Mouse (Mus musculus) brown adipose tissue, adult 24 weeks (tissue): ENCODE data around the gene Myd88. TPM values are rescaled to one million over a fixed set of nuclear protein-coding genes. Genes with fewer than 3 reads are reported as not detected.

Experiments
- H3K27ac ChIP-seq: fragments of 200-500 bp; replicated peaks from 2 replicates; pipeline ENCODE4 v1.5.1; 2012; ENCODE audit warnings: low read depth, mild to moderate bottlenecking, low read length
- H3K4me1 ChIP-seq: fragments of 200-500 bp; 2 replicates; pipeline ENCODE4 v1.6.1; 2012; ENCODE audit warnings: low read length, mixed read lengths; ENCODE audit not compliant: control insufficient read depth, insufficient read depth, insufficient read length
- H3K4me3 ChIP-seq: fragments of 200-500 bp; 2 replicates; pipeline ENCODE4 v1.5.1; 2012; ENCODE audit warnings: low read depth, mild to moderate bottlenecking, low read length, moderate library complexity; ENCODE audit not compliant: insufficient read depth
- polyA plus RNA-seq: library from polyadenylated mRNA; stranded (reverse); fragments of >200 nt; gene quantifications from 2 replicates; pipeline ENCODE4 v1.2.4, GENCODE M21; 2012; ENCODE audit not compliant: missing spikeins, insufficient read depth, insufficient read length

Gene Myd88
- polyA plus RNA-seq, 1 experiment: 11.2 TPM

- Histone ChIP-seq H3K4me3 (no peak overlapping the region), H3K4me1 (peaks cover 11% of the 10 kb centered on the region), H3K27ac (no peak overlapping the region)
Observed at GRCm38 (mm10) chr9:119330186-119330963, 10.8 kb downstream of the Myd88 start.

DNA sequence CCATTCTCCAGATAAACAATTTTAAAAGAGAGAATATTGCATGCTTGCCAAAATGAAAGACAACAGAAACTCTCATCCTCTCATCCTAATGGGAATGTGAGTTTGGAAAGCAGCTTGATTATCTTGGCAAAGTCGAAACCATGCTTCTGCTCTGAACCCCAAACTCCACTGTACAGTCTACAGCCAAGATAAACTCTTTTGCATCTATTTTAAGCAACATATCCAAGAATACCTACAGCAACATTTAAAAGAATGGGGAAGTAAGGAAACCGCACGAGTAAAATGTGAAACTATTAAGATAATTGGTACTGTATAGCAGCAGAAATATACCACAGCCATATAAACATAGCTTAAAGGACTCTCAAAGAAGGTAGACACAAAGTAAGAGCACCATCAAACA is 12.7 kb downstream of the Myd88 start:
- no peak overlapping the region for H3K27ac ChIP-seq
- no peaks in the 10 kb centered on the region for H3K4me1 ChIP-seq
- no peak overlapping the region for H3K4me3 ChIP-seq

- Histone ChIP-seq H3K27ac (no peak overlapping the region), H3K4me3 (no peak overlapping the region), H3K4me1 (no peaks in the 10 kb centered on the region)
Observed at GRCm38 (mm10) chr9:119324130-119324529, 17.1 kb downstream of the Myd88 start.

DNA sequence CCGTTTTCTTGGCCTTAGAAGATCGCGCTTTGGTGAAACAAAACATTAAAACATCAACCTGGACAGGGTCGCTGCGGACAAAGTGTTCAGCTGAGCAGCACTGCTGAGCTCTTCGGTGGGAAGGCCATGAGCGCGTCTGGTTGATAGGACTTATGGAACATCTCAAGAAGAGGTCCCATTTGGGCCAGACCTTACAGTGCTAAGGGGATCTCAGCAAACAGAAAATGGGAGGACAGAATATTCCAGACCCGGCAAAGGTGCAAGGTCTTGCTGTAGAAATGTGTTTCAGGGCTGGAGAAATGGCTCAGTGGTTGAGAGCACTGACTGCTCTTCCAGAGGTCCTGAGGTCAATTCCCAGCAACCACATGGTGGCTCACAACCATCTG is 18.0 kb downstream of the Myd88 start:
- H3K4me1 ChIP-seq: no peaks in the 10 kb centered on the region
- peak overlapping the region; percentile 72 for H3K4me3 ChIP-seq
- peak overlapping the region; percentile 97 for H3K27ac ChIP-seq

GRCm38 (mm10) chr9:119322289-119323259 is 18.6 kb downstream of the Myd88 start, which contains the start of gene Oxsr1:
Gene Oxsr1 (minus strand): TSS chr9:119322427.
- peak within 1 kb of the TSS; percentile 97 for H3K27ac ChIP-seq
- no peaks in the 10 kb centered on the region for H3K4me1 ChIP-seq
- H3K4me3 ChIP-seq: peak within 1 kb of the TSS; percentile 72

DNA sequence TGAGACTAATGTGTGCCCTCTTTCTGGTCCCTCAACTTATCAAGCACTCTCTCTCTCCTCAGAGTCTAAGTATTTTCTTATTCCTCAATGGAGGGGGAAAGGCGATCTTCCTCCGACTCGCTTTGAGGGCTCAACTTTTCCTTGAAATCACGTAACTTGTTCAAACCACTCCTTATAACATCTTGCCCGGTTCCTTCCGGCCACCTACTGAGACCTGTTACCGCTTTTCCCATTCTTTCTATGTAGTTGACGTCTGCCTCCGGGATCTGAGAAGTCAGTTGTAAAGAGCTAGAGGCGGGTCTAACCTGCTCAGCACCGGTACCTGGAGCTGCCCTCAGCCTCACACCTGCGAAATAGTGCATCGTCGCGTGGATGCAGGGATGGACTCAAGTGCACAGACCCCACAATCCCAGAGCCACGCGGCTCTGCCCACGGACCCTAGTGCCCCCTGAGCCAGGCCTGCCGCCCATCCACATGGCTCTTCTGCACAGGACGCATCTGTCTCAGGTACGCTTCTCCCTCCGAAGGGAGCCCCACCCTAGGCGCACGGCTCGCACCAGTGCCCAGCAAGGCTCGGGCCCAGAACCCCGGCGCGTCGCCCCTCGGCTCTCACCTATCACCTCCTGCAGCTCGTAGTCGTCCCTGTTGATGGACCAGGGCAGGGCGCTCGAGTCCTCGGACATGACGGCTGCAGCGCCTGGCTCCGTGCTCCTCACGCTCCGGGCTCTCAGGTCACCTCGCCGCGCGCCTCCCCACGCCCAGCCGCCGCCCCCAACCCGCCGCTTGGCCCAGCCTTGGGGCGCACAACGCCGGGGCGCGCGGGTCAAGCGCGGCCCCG is 19.6 kb downstream of the Myd88 start:
- Histone ChIP-seq H3K4me1 (no peaks in the 10 kb centered on the region), H3K4me3 (peak overlapping the region; percentile 66), H3K27ac (peak overlapping the region; percentile 28; the same call in 1 of the 2 replicates)

DNA sequence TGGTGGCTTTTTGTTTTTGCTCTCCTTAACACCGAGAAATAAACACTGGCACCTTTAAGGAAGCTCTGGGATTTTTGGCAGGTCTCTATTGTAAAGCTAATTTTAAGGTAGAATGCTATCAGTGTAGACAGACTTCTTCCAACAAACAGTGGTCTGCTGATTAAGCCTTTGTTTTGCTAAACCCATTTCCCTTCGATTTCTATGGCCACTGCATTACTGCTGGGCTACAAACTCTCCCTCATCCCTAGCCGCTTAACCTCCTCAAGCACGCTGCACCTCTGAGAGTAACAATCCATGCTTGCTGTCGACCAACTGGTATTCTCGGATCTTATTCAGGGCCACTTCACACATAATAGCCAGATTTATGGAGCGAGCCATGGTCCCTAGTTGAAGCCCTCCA is 20.3 kb downstream of the Myd88 start:
- H3K27ac ChIP-seq: no peak overlapping the region
- no peaks in the 10 kb centered on the region for H3K4me1 ChIP-seq
- peak overlapping the region; percentile 66 for H3K4me3 ChIP-seq

DNA sequence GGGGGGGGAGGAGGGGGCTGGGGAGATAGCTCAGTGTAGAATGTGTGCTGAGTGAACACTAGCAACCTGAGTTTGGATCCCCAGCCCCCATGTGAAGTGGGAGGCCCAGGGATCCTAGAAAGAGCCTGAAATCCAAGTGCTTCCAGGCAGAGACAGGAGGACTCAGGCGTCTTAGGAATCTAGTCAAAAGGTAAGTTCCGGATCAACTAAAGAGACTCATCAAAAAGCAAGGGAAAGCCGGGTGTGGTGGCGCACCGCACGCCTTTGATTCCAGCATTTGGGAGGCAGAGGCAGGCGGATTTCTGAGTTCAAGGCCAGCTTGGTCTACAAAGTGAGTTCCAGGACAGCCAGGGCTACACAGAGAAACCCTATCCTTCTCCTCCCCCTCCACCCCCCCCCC is 20.8 kb downstream of the Myd88 start:
- Histone ChIP-seq H3K4me3 (no peak overlapping the region), H3K27ac (no peak overlapping the region), H3K4me1 (no peaks in the 10 kb centered on the region)

DNA sequence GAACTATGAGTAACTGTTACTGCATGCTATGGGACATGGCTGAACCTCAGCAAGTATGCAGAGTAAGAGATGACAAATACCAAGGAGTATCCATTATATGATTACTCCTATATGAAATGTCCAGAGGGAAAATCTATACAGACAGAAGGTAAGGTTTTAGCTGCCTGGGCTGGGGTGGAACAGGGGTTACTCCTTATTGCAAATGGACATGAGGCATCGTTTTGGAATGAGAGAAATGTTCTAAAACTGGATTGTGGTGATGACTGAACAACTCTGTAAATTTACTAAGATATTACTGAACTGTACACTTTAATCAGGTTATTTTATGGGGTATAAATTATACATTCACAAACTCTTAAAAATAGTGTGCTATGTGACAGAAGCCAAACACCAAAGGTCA is 22.3 kb downstream of the Myd88 start:
- no peak overlapping the region for H3K4me3 ChIP-seq
- H3K4me1 ChIP-seq: no peaks in the 10 kb centered on the region
- H3K27ac ChIP-seq: no peak overlapping the region

GRCm38 (mm10) chr9:119313096-119313495 is 28.1 kb downstream of the Myd88 start:
- Histone ChIP-seq H3K27ac (no peak overlapping the region), H3K4me3 (no peak overlapping the region), H3K4me1 (no peaks in the 10 kb centered on the region)

GRCm38 (mm10) chr9:119309067-119309466 is 32.1 kb downstream of the Myd88 start:
- Histone ChIP-seq H3K4me1 (no peaks in the 10 kb centered on the region), H3K4me3 (no peak overlapping the region), H3K27ac (no peak overlapping the region)

GRCm38 (mm10) chr9:119305863-119306262 is 35.3 kb downstream of the Myd88 start:
- H3K27ac ChIP-seq: no peak overlapping the region
- H3K4me3 ChIP-seq: no peak overlapping the region
- no peaks in the 10 kb centered on the region for H3K4me1 ChIP-seq

DNA sequence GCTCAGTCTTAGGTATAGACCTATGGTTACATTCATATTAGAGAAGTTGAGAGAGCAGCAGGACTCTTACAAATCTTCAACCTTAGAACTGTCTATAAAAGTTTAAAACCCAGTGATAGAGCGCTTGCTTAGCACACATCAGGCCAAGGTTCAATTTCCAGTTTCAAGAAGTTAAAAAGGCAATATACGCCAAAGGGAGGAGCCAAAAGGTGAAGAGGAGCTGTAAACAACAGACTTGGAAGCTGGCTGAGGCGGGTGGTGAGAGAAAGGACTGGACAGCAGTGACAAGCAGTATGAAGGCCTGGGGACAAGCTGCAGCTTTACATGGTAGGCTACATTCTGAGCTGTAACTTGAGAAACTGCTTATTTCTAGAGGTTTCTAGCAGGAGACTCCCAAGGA is 42.6 kb downstream of the Myd88 start:
- Histone ChIP-seq H3K4me3 (no peak overlapping the region), H3K27ac (no peak overlapping the region)

GRCm38 (mm10) chr9:119297696-119298095 is 43.5 kb downstream of the Myd88 start:
- Histone ChIP-seq H3K4me3 (no peak overlapping the region), H3K27ac (no peak overlapping the region), H3K4me1 (no peaks in the 10 kb centered on the region)

More for the DNA sequence above, 42.6 kb downstream of the Myd88 start:
- H3K4me1 ChIP-seq: no peaks in the 10 kb centered on the region

DNA sequence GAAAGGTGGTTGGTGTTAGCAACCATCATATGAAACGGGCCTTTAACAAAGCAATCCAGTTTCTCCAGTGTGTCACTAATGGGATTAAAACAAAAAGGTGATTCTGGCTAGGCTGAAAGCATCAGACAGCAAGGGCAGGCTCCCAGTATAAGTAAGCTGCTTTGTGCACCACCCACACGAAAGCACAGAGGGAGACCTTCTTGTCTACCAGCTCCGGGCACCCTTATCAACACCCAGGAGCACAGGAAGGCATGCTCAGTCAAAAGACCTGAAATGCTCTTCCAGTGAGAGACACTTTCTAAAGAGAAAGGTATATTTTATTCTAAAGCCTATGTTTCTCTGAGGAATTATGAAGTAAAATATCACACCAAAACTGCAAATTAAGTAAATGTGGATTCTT is 50.4 kb downstream of the Myd88 start:
- Histone ChIP-seq H3K27ac (no peak overlapping the region), H3K4me3 (no peak overlapping the region), H3K4me1 (no peaks in the 10 kb centered on the region)
